Mouse (Mus musculus): ENCODE measurements around the gene Grip1. TPM values are rescaled to one million over a fixed set of nuclear protein-coding genes. Genes with fewer than 3 reads are reported as not detected.

Grip1 gene
- polyA plus RNA-seq, 1 experiment from 2014 or later, result 18.5 TPM

DNA sequence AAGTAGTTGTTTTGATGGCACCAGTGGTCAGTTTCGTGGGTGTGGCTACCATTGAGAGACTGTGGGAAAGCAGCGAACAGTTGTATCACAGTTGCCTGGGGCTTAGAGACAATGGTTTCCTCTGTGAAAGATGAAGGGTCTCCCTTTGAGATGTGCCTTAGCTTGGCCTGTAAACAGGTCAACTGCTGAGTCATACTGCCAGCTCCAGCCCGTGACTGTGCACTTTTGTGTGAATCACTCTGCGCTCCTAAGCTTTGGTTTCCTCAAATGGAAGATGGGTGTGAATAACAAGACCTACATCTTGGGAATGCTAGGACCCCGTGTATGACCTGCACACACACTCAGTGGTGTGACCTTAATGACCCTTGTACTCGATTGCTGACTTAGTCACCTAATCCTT lies 303.6 kb downstream of the Grip1 start:
- Histone ChIP-seq H3K9ac (no peak overlapping the region), H3K4me3 (replicated peaks; ENCODE audit: low read length) (no peak overlapping the region), H3K4me2 (replicated peaks) (no peak overlapping the region), H3K27ac (no peak overlapping the region), H3K9me3 (ENCODE audit: control insufficient read depth, low read length) (no peaks in the 10 kb centered on the region), H3K36me3 (replicated peaks; ENCODE audit: control insufficient read depth, insufficient read depth) (no peaks in the 10 kb centered on the region), H3K27me3 (ENCODE audit: control insufficient read depth, insufficient read depth, low read length) (no peaks in the 10 kb centered on the region), H3K4me1 (replicated peaks; ENCODE audit: control insufficient read depth, insufficient read depth, low read length) (no peaks in the 10 kb centered on the region)
- no peak for ATAC-seq (ENCODE audit: low FRiP score)
- DNase-seq (ENCODE audit: low spot score), result no peak
- WGBS, result 88% methylated on average over 6 of the region's 6 CpGs

DNA sequence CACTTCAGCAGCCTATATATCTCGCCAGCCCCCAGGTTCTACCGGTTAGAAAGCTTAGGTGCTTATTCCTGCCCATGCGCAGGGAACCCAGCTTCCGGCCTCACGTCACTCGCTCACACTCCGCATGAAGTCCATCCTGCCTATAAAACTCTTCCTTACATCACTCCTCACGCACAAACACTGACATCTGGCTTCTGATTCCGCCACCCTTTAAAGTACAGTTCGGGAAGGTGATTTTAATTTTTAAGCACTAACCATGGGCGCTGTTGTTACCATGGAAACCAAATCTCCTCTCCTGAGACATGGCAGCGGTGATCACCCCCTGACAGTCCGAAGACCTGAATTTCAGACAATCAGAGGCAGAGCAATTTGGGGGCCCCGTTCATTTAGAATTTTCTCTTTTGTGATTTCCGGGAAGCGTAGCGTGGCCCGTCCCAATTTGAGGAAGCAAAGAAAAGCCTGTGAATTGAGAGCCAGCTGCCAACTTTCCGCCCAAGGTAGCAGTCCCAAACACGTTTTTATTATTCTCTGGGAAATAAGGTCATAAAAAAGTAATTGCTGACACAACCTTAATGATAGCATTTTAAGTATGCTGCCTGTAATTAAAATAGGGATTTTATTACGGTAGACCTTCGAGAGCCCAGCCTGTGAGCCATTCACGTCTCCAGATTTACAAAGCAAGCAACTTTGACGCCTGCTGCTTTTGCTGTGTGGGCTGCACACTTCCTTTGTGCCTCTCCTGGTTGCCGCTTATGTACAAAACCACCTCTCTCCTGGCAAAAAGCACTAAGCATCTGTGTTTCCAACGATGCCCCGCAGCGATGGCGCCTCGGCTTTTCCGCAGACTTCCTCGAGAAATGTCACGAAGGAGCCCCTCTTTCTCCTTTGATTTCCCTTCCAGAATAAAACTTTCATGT lies 308.1 kb downstream of the Grip1 start:
- Histone ChIP-seq H3K4me2 (replicated peaks) (peak overlapping the region; percentile 30), H3K4me1 (replicated peaks; ENCODE audit: control insufficient read depth, insufficient read depth, low read length) (no peaks in the 10 kb centered on the region), H3K4me3 (replicated peaks; ENCODE audit: low read length) (no peak overlapping the region), H3K27me3 (ENCODE audit: control insufficient read depth, insufficient read depth, low read length) (no peaks in the 10 kb centered on the region), H3K9ac (no peak overlapping the region), H3K36me3 (replicated peaks; ENCODE audit: control insufficient read depth, insufficient read depth) (no peaks in the 10 kb centered on the region), H3K9me3 (ENCODE audit: control insufficient read depth, low read length) (no peaks in the 10 kb centered on the region), H3K27ac (no peak overlapping the region)
- DNase-seq (ENCODE audit: low spot score), result no peak
- ATAC-seq (ENCODE audit: low FRiP score), result no peak
- 72% methylated on average over 33 of the region's 33 CpGs for WGBS

DNA sequence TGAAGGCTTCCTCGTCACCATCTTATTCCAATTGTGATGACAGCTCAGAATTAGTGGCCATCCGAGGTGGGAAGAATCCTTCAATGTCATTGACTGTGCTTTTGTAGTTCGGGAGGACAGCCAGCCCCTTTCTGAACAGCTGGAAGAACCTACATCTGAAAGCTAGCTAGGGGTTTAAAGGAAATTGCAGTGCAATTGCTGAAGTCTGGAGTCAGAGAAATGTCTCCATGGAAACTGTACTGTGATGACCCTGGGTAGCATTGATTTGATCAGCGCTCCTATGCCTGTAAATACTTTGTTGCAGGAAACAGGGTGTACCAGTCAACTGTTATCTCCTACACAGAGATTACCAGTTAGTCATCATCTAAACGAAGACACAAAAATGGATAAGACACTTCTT lies 325.2 kb downstream of the Grip1 start:
- 60% methylated on average over 5 of the region's 5 CpGs for WGBS
- no peak overlapping the region for H3K9ac ChIP-seq
- H3K4me3 ChIP-seq (replicated peaks; ENCODE audit: low read length), result no peak overlapping the region
- DNase-seq (ENCODE audit: low spot score) (no peak), ATAC-seq (ENCODE audit: low FRiP score) (no peak)
- H3K9me3 ChIP-seq (ENCODE audit: control insufficient read depth, low read length), result 0 out of 2 replicates have a peak, but pooled peaks cover 3% of the 10 kb centered on the region
- 0 out of 2 replicates have a peak overlapping the region, but pooled peaks have one; percentile 24 for H3K27ac ChIP-seq
- no peaks in the 10 kb centered on the region for H3K27me3 ChIP-seq (ENCODE audit: control insufficient read depth, insufficient read depth, low read length)
- no peak overlapping the region for H3K4me2 ChIP-seq (replicated peaks)
- H3K4me1 ChIP-seq (replicated peaks; ENCODE audit: control insufficient read depth, insufficient read depth, low read length), result no peaks in the 10 kb centered on the region; the same call in 1 of the 2 replicates
- no peaks in the 10 kb centered on the region for H3K36me3 ChIP-seq (replicated peaks; ENCODE audit: control insufficient read depth, insufficient read depth)

DNA sequence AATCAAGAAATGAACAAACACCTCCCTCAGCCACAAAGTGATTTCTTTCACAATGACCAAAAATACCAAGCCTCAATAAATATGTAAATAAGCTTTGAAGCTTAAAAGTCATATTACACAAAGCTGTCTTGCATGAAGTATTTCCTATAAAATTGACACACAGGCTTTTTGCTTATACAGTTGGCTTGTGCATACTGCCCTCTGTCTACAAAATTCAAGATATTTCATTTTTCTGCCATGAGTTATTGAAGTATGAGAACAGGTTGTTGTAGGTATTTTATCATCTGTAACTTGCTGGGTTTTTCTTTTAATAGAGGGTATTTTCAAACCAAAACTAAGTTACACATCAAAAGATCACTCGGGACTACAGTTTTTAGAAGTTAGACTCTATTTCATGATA lies 326.0 kb downstream of the Grip1 start:
- no peaks in the 10 kb centered on the region; the same call in 1 of the 2 replicates for H3K4me1 ChIP-seq (replicated peaks; ENCODE audit: control insufficient read depth, insufficient read depth, low read length)
- H3K4me2 ChIP-seq (replicated peaks), result no peak overlapping the region
- no peaks in the 10 kb centered on the region for H3K36me3 ChIP-seq (replicated peaks; ENCODE audit: control insufficient read depth, insufficient read depth)
- H3K27ac ChIP-seq, result no peak overlapping the region
- DNase-seq (ENCODE audit: low spot score), result no peak
- no peaks in the 10 kb centered on the region for H3K27me3 ChIP-seq (ENCODE audit: control insufficient read depth, insufficient read depth, low read length)
- 93% methylated on average over 1 of the region's 1 CpGs for WGBS
- no peak for ATAC-seq (ENCODE audit: low FRiP score)
- 0 out of 2 replicates have a peak, but pooled peaks cover 3% of the 10 kb centered on the region for H3K9me3 ChIP-seq (ENCODE audit: control insufficient read depth, low read length)
- no peak overlapping the region for H3K4me3 ChIP-seq (replicated peaks; ENCODE audit: low read length)
- H3K9ac ChIP-seq, result no peak overlapping the region

GRCm38 (mm10) chr10:119790507-119790906 lies 336.9 kb downstream of the Grip1 start:
- no peak overlapping the region for H3K4me2 ChIP-seq (replicated peaks)
- ATAC-seq (ENCODE audit: low FRiP score) (no peak), DNase-seq (ENCODE audit: low spot score) (peak; percentile 67)
- no peaks in the 10 kb centered on the region for H3K9me3 ChIP-seq (ENCODE audit: control insufficient read depth, low read length)
- H3K9ac ChIP-seq, result no peak overlapping the region
- H3K27me3 ChIP-seq (ENCODE audit: control insufficient read depth, insufficient read depth, low read length), result no peaks in the 10 kb centered on the region
- no peaks in the 10 kb centered on the region; the same call in 1 of the 2 replicates for H3K4me1 ChIP-seq (replicated peaks; ENCODE audit: control insufficient read depth, insufficient read depth, low read length)
- H3K4me3 ChIP-seq (replicated peaks; ENCODE audit: low read length), result no peak overlapping the region
- WGBS, result 77% methylated on average over 1 of the region's 1 CpGs
- no peaks in the 10 kb centered on the region for H3K36me3 ChIP-seq (replicated peaks; ENCODE audit: control insufficient read depth, insufficient read depth)
- no peak overlapping the region for H3K27ac ChIP-seq

DNA sequence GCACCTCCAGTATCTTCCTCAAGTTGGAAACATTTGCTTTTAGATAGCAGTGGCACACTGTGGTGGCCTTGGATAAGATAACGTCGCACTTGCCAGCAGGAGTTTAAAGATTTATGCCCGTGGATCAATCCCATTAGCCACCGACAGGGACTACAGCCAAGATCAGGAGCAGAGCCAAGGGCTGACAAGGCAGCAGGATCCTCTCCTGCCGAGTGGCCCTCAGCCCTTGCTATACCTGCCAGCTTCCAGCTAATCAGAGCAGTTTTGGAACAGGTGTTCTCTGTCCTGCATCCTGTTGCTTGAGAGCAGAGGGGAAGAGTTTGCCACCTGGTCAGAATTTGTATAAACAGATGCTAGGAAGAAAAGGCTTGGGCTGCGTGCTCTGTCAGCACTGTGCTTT lies 348.8 kb downstream of the Grip1 start:
- Histone ChIP-seq H3K4me3 (replicated peaks; ENCODE audit: low read length) (no peak overlapping the region), H3K4me2 (replicated peaks) (no peak overlapping the region), H3K36me3 (replicated peaks; ENCODE audit: control insufficient read depth, insufficient read depth) (no peaks in the 10 kb centered on the region), H3K9me3 (ENCODE audit: control insufficient read depth, low read length) (no peaks in the 10 kb centered on the region), H3K27me3 (ENCODE audit: control insufficient read depth, insufficient read depth, low read length) (no peaks in the 10 kb centered on the region), H3K4me1 (replicated peaks; ENCODE audit: control insufficient read depth, insufficient read depth, low read length) (peaks cover 16% of the 10 kb centered on the region; the same call in 1 of the 2 replicates), H3K27ac (no peak overlapping the region), H3K9ac (no peak overlapping the region)
- no peak for DNase-seq (ENCODE audit: low spot score)
- no peak for ATAC-seq (ENCODE audit: low FRiP score)
- WGBS, result 44% methylated on average over 6 of the region's 6 CpGs

DNA sequence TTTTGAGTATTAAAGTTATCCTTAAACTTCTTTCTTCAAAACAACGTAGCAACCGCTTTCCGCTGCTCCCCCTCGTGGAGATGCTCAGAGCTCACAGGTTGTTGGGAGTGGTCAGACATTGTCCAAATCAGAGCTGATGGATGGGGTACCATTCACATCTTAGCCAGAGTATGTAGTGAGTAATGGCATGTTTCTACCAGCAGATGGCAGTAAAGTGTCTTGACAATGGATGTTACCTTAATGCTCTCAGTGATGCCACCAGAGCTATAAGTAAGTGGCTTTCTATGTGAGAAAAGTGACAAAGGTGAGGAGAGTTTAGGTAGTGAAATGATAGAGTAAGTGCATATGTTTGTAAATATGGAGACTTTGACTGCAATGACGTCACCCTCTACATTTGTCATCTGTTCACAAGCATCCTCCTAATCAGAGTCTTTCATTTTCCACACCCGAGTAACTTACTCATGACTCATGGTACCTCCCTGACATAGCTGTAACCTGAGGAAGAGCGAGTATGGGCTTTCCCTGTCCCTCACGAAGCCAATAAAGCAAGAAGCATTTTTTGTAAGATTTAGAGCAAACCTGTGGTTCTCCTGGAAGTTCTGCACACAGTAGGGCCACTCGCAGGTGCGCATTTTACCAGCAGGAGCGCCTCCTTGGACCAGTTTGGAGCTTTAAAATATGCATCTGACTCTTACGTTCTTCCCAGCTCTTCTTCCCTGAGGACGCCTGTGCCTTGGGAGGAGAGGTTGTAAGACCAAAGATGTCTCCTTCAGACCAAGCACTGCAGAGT lies 350.2 kb downstream of the Grip1 start:
- peak; percentile 59; the same call in 1 of the 2 replicates for ATAC-seq (ENCODE audit: low FRiP score)
- no peak overlapping the region for H3K9ac ChIP-seq
- whole genome bisulfite sequencing, result 58% methylated on average over 13 of the region's 13 CpGs

DNA sequence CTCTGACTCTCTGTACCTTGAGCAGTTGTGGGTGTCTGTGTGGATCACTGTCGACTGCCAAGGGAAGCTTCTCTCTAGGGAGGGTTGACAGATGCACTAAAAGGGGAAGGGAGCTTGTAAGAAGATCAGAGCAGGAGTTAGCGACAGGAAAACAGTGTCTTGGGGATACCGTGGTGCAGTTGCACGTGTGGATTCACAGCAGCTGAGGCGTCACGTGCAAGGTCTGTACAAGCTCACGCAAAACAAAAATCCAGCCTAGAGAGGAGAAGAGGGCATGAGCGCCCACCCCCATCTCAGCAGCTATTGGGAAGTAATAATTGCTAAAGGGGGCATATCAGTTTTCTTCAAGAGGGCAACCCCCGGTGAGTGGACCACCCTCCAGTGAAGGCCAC lies 350.8 kb downstream of the Grip1 start:
- ATAC-seq (ENCODE audit: low FRiP score), result no peak
- H3K4me2 ChIP-seq (replicated peaks), result no peak overlapping the region

More for the DNA sequence above, 350.2 kb downstream of the Grip1 start:
- Histone ChIP-seq H3K9me3 (ENCODE audit: control insufficient read depth, low read length) (no peaks in the 10 kb centered on the region), H3K27me3 (ENCODE audit: control insufficient read depth, insufficient read depth, low read length) (no peaks in the 10 kb centered on the region), H3K4me1 (replicated peaks; ENCODE audit: control insufficient read depth, insufficient read depth, low read length) (peaks cover 16% of the 10 kb centered on the region; the same call in 1 of the 2 replicates), H3K4me3 (replicated peaks; ENCODE audit: low read length) (no peak overlapping the region), H3K27ac (no peak overlapping the region), H3K36me3 (replicated peaks; ENCODE audit: control insufficient read depth, insufficient read depth) (no peaks in the 10 kb centered on the region), H3K4me2 (replicated peaks) (no peak overlapping the region)
- DNase-seq (ENCODE audit: low spot score), result peak; percentile 94

GRCm38 (mm10) chr10:119805082-119805481 lies 351.5 kb downstream of the Grip1 start:
- WGBS, result 83% methylated on average over 7 of the region's 7 CpGs
- Histone ChIP-seq H3K27ac (no peak overlapping the region), H3K4me1 (replicated peaks; ENCODE audit: control insufficient read depth, insufficient read depth, low read length) (peaks cover 16% of the 10 kb centered on the region; the same call in 1 of the 2 replicates), H3K9me3 (ENCODE audit: control insufficient read depth, low read length) (no peaks in the 10 kb centered on the region), H3K36me3 (replicated peaks; ENCODE audit: control insufficient read depth, insufficient read depth) (no peaks in the 10 kb centered on the region), H3K9ac (no peak overlapping the region), H3K4me2 (replicated peaks) (no peak overlapping the region), H3K4me3 (replicated peaks; ENCODE audit: low read length) (no peak overlapping the region), H3K27me3 (ENCODE audit: control insufficient read depth, insufficient read depth, low read length) (no peaks in the 10 kb centered on the region)
- ATAC-seq (ENCODE audit: low FRiP score), result no peak
- no peak for DNase-seq (ENCODE audit: low spot score)

More for the DNA sequence above, 350.8 kb downstream of the Grip1 start:
- Histone ChIP-seq H3K27ac (no peak overlapping the region), H3K36me3 (replicated peaks; ENCODE audit: control insufficient read depth, insufficient read depth) (no peaks in the 10 kb centered on the region), H3K4me3 (replicated peaks; ENCODE audit: low read length) (no peak overlapping the region), H3K9me3 (ENCODE audit: control insufficient read depth, low read length) (no peaks in the 10 kb centered on the region), H3K9ac (no peak overlapping the region), H3K27me3 (ENCODE audit: control insufficient read depth, insufficient read depth, low read length) (no peaks in the 10 kb centered on the region), H3K4me1 (replicated peaks; ENCODE audit: control insufficient read depth, insufficient read depth, low read length) (peaks cover 16% of the 10 kb centered on the region; the same call in 1 of the 2 replicates)
- WGBS, result 82% methylated on average over 9 of the region's 9 CpGs
- DNase-seq (ENCODE audit: low spot score), result no peak

Measured in hindbrain, embryonic 14.5 days (tissue).